Mouse (Mus musculus): Measurements from ENCODE around the gene Plcd3. TPM values are rescaled to one million over a fixed set of nuclear protein-coding genes. Genes with fewer than 3 reads are reported as not detected.

The Plcd3 gene
- polyA plus RNA-seq, 1 experiment: 20.6 TPM

DNA sequence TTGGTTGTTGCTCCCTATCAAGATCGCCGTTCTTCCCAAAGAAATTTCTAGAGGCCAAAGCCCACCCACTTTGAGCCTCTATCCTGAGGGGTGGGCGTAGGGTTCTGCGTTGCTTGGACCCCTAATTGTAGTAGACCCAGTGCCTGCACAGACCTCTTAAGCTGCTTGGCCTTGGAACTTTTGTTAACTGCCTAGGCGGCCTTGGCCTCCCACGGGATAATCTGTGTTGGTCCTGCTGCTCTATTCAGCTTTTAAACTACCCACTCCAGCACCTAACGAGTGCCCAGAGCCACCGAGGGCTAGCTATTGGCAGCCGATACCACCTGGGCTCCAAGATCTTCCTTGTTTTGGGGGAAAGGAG, 11.1 kb upstream of the Plcd3 start:
- peaks cover 7% of the 10 kb centered on the region for H3K36me3 ChIP-seq (ENCODE audit: control insufficient read depth, insufficient read depth)
- no peak overlapping the region for H3ac ChIP-seq (ENCODE audit: control insufficient read depth, insufficient read length)
- no peak for TF ChIP-seq REST (IDR thresholded peaks at IDR 0.05; ENCODE audit: insufficient read depth, insufficient read length)
- TF ChIP-seq TCF3 (IDR thresholded peaks at IDR 0.05; ENCODE audit: insufficient read length, low read depth): no peak
- peaks cover 17% of the 10 kb centered on the region for H3K79me2 ChIP-seq (ENCODE audit: control insufficient read depth, insufficient read depth)
- no peaks in the 10 kb centered on the region for H3K27me3 ChIP-seq (ENCODE audit: control insufficient read depth, insufficient read depth, insufficient read length)
- no peak overlapping the region for H3K4me2 ChIP-seq (ENCODE audit: low read depth)
- no peak overlapping the region for H3K4me3 ChIP-seq

GRCm38 (mm10) chr11:103111881-103112551, 10.6 kb upstream of the Plcd3 start:
- Histone ChIP-seq H3ac (ENCODE audit: control insufficient read depth, insufficient read length) (no peak overlapping the region), H3K79me2 (ENCODE audit: control insufficient read depth, insufficient read depth) (peaks cover 12% of the 10 kb centered on the region), H3K36me3 (ENCODE audit: control insufficient read depth, insufficient read depth) (peaks cover 7% of the 10 kb centered on the region), H3K4me3 (no peak overlapping the region), H3K4me2 (ENCODE audit: low read depth) (no peak overlapping the region), H3K27me3 (ENCODE audit: control insufficient read depth, insufficient read depth, insufficient read length) (no peaks in the 10 kb centered on the region)
- TF ChIP-seq REST (IDR thresholded peaks at IDR 0.05; ENCODE audit: insufficient read depth, insufficient read length) (no peak), MYOG (IDR thresholded peaks at IDR 0.05; ENCODE audit: control insufficient read depth in 1 of 3, insufficient read depth in 1 of 3, insufficient read length in 2 of 3, low read depth in 2 of 3) (no peak), USF1 (IDR thresholded peaks at IDR 0.05; ENCODE audit: low read depth) (no peak), SRF (IDR thresholded peaks at IDR 0.05; ENCODE audit: control insufficient read depth, insufficient read length, low read depth) (no peak), CEBPB (IDR thresholded peaks at IDR 0.05; ENCODE audit: insufficient read depth, poor library complexity, severe bottlenecking) (no peak), MYOD1 (IDR thresholded peaks at IDR 0.05; ENCODE audit: control insufficient read depth in 1 of 3, insufficient read length in 2 of 3, low read depth in 2 of 3) (no peak), TCF3 (IDR thresholded peaks at IDR 0.05; ENCODE audit: insufficient read length, low read depth) (no peak), E2F4 (IDR thresholded peaks at IDR 0.05; ENCODE audit: insufficient read depth) (no peak), MAX (IDR thresholded peaks at IDR 0.05; ENCODE audit: low read depth) (no peak), POLR2A (IDR thresholded peaks at IDR 0.05; ENCODE audit: insufficient read length, low read depth) (no peak), POLR2AphosphoS2 (IDR thresholded peaks at IDR 0.05; ENCODE audit: insufficient read length, low read depth) (no peak), TCF12 (IDR thresholded peaks at IDR 0.05; ENCODE audit: insufficient read depth, poor library complexity, severe bottlenecking) (no peak)

- H3K4me3 ChIP-seq: no peak overlapping the region
- H3K79me2 ChIP-seq (ENCODE audit: control insufficient read depth, insufficient read depth): peaks cover 9% of the 10 kb centered on the region
- no peaks in the 10 kb centered on the region for H3K27me3 ChIP-seq (ENCODE audit: control insufficient read depth, insufficient read depth, insufficient read length)
- no peak overlapping the region for H3ac ChIP-seq (ENCODE audit: control insufficient read depth, insufficient read length)
- TF ChIP-seq E2F4 (IDR thresholded peaks at IDR 0.05; ENCODE audit: insufficient read depth) (no peak), TCF3 (IDR thresholded peaks at IDR 0.05; ENCODE audit: insufficient read length, low read depth) (no peak), MAX (IDR thresholded peaks at IDR 0.05; ENCODE audit: low read depth) (no peak), TCF12 (IDR thresholded peaks at IDR 0.05; ENCODE audit: insufficient read depth, poor library complexity, severe bottlenecking) (no peak), POLR2AphosphoS2 (IDR thresholded peaks at IDR 0.05; ENCODE audit: insufficient read length, low read depth) (no peak), POLR2A (IDR thresholded peaks at IDR 0.05; ENCODE audit: insufficient read length, low read depth) (no peak), USF1 (IDR thresholded peaks at IDR 0.05; ENCODE audit: low read depth) (no peak)
- no peak overlapping the region for H3K4me2 ChIP-seq (ENCODE audit: low read depth)
- H3K36me3 ChIP-seq (ENCODE audit: control insufficient read depth, insufficient read depth): peaks cover 7% of the 10 kb centered on the region
Measured at GRCm38 (mm10) chr11:103111301-103111700, 9.8 kb upstream of the Plcd3 start.

DNA sequence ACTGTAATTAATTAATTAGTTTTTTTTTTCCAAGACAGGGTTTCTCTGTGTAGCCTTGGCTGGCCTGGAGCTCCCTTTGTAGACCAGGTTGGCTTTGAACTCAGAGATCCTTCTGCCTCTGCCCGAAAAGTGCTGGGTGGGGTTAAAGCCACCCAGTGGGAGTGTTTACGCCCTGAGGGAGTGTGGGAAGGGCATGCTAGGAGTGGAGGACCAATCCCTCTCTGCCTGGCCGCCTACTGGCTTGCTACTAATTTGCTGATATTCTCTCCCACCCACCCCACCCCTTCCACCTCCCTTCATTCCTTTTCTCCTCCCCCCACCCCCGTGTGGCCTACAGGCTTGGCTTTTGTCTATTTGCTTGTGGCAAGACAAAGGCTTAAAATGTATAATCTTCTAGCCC, 4.9 kb upstream of the Plcd3 start:
- Histone ChIP-seq H3ac (ENCODE audit: control insufficient read depth, insufficient read length) (no peak overlapping the region), H3K4me2 (ENCODE audit: low read depth) (no peak overlapping the region), H3K27me3 (ENCODE audit: control insufficient read depth, insufficient read depth, insufficient read length) (no peaks in the 10 kb centered on the region), H3K79me2 (ENCODE audit: control insufficient read depth, insufficient read depth) (peaks cover under 1% of the 10 kb centered on the region), H3K36me3 (ENCODE audit: control insufficient read depth, insufficient read depth) (peaks cover 7% of the 10 kb centered on the region), H3K4me3 (no peak overlapping the region)
- no peak for TF ChIP-seq MAX (IDR thresholded peaks at IDR 0.05; ENCODE audit: low read depth)
- TF ChIP-seq SRF (IDR thresholded peaks at IDR 0.05; ENCODE audit: control insufficient read depth, insufficient read length, low read depth): no peak
- no peak for TF ChIP-seq CEBPB (IDR thresholded peaks at IDR 0.05; ENCODE audit: insufficient read depth, poor library complexity, severe bottlenecking)
- no peak for TF ChIP-seq USF1 (IDR thresholded peaks at IDR 0.05; ENCODE audit: low read depth)
- no peak for TF ChIP-seq MYOG (IDR thresholded peaks at IDR 0.05; ENCODE audit: control insufficient read depth in 1 of 3, insufficient read depth in 1 of 3, insufficient read length in 2 of 3, low read depth in 2 of 3)
- TF ChIP-seq POLR2AphosphoS2 (IDR thresholded peaks at IDR 0.05; ENCODE audit: insufficient read length, low read depth): no peak
- TF ChIP-seq TCF3 (IDR thresholded peaks at IDR 0.05; ENCODE audit: insufficient read length, low read depth): no peak
- no peak for TF ChIP-seq TCF12 (IDR thresholded peaks at IDR 0.05; ENCODE audit: insufficient read depth, poor library complexity, severe bottlenecking)
- TF ChIP-seq E2F4 (IDR thresholded peaks at IDR 0.05; ENCODE audit: insufficient read depth): no peak
- TF ChIP-seq REST (IDR thresholded peaks at IDR 0.05; ENCODE audit: insufficient read depth, insufficient read length): no peak
- TF ChIP-seq MYOD1 (IDR thresholded peaks at IDR 0.05; ENCODE audit: control insufficient read depth in 1 of 3, insufficient read length in 2 of 3, low read depth in 2 of 3): no peak
- TF ChIP-seq POLR2A (IDR thresholded peaks at IDR 0.05; ENCODE audit: insufficient read length, low read depth): no peak

DNA sequence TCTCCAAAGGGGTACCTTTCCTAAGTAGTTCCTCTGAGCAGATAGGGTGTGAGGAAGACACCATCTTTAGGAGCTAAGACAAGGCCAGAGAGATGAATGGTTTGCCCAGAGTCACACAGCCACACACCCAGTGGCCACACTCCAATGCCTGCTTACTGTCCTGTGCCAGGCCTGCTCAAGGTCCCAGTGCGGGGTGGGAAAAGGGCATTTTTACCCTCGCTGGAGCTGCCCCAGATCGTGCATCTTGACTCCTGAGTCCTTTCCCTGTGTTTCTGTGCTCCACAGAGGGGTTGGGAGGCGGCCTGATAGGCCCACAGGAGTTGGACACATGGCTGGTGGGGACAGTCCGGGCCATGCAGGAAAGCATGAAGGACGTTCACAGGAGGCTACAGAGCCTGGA, 4.4 kb upstream of the Plcd3 start:
- H3K79me2 ChIP-seq (ENCODE audit: control insufficient read depth, insufficient read depth): peaks cover 6% of the 10 kb centered on the region
- H3ac ChIP-seq (ENCODE audit: control insufficient read depth, insufficient read length): no peak overlapping the region
- H3K27me3 ChIP-seq (ENCODE audit: control insufficient read depth, insufficient read depth, insufficient read length): no peaks in the 10 kb centered on the region
- H3K36me3 ChIP-seq (ENCODE audit: control insufficient read depth, insufficient read depth): peaks cover 7% of the 10 kb centered on the region
- TF ChIP-seq E2F4 (IDR thresholded peaks at IDR 0.05; ENCODE audit: insufficient read depth) (no peak), POLR2AphosphoS2 (IDR thresholded peaks at IDR 0.05; ENCODE audit: insufficient read length, low read depth) (no peak), MYOD1 (IDR thresholded peaks at IDR 0.05; ENCODE audit: control insufficient read depth in 1 of 3, insufficient read length in 2 of 3, low read depth in 2 of 3) (no peak), MYOG (IDR thresholded peaks at IDR 0.05; ENCODE audit: control insufficient read depth in 1 of 3, insufficient read depth in 1 of 3, insufficient read length in 2 of 3, low read depth in 2 of 3) (no peak), MAX (IDR thresholded peaks at IDR 0.05; ENCODE audit: low read depth) (no peak), CEBPB (IDR thresholded peaks at IDR 0.05; ENCODE audit: insufficient read depth, poor library complexity, severe bottlenecking) (no peak), POLR2A (IDR thresholded peaks at IDR 0.05; ENCODE audit: insufficient read length, low read depth) (no peak), TCF12 (IDR thresholded peaks at IDR 0.05; ENCODE audit: insufficient read depth, poor library complexity, severe bottlenecking) (no peak), REST (IDR thresholded peaks at IDR 0.05; ENCODE audit: insufficient read depth, insufficient read length) (no peak), TCF3 (IDR thresholded peaks at IDR 0.05; ENCODE audit: insufficient read length, low read depth) (no peak), USF1 (IDR thresholded peaks at IDR 0.05; ENCODE audit: low read depth) (no peak), SRF (IDR thresholded peaks at IDR 0.05; ENCODE audit: control insufficient read depth, insufficient read length, low read depth) (no peak)
- no peak overlapping the region for H3K4me2 ChIP-seq (ENCODE audit: low read depth)
- no peak overlapping the region for H3K4me3 ChIP-seq

Data from myocyte (in vitro differentiated cells).